Mouse (Mus musculus) embryonic fibroblast, embryonic 13.5 days (primary cell): Measurements from ENCODE around the gene Pde4dip. TPM values are rescaled to one million over a fixed set of nuclear protein-coding genes. Genes with fewer than 3 reads are reported as not detected.

Experiments used
- H3K27ac ChIP-seq: 2 replicates; pipeline ENCODE4 v1.5.1; 2012; ENCODE audit warnings: low read length, control low read depth, inconsistent platforms; ENCODE audit not compliant: insufficient read depth
- H3K4me1 ChIP-seq: 2 replicates; pipeline ENCODE4 v1.6.1; 2011; ENCODE audit warnings: low read length; ENCODE audit not compliant: control insufficient read depth, insufficient read depth
- H3K4me3 ChIP-seq: 2 replicates; pipeline ENCODE4 v1.5.1; 2011; ENCODE audit warnings: mild to moderate bottlenecking, control low read depth, low read length; ENCODE audit not compliant: insufficient read depth
- CTCF ChIP-seq: IDR thresholded peaks from 2 replicates; pipeline ENCODE4 v1.5.1; 2011; ENCODE audit warnings: mild to moderate bottlenecking, control low read depth, low read length, moderate library complexity, borderline replicate concordance; ENCODE audit not compliant: insufficient read depth
- POLR2A ChIP-seq: IDR thresholded peaks from 2 replicates; pipeline ENCODE4 v1.6.1; 2011; ENCODE audit warnings: low read depth, mild to moderate bottlenecking, control low read depth, low read length, moderate library complexity
- polyA plus RNA-seq: library from polyadenylated mRNA; stranded (reverse); fragments of >200 nt; gene quantifications from 2 replicates; pipeline ENCODE4 v1.2.4, GENCODE M21; 2011; ENCODE audit warnings: low read depth; ENCODE audit not compliant: missing spikeins, insufficient read length

Pde4dip gene
- polyA plus RNA-seq, 1 experiment, result 43.1 TPM

GRCm38 (mm10) chr3:97789317-97789716 lies 99.2 kb downstream of the Pde4dip start:
- Histone ChIP-seq H3K4me1 (no peaks in the 10 kb centered on the region), H3K27ac (no peak overlapping the region), H3K4me3 (no peak overlapping the region)
- TF ChIP-seq CTCF (no peak), POLR2A (no peak)

GRCm38 (mm10) chr3:97776195-97776594 lies 112.3 kb downstream of the Pde4dip start:
- no peak overlapping the region for H3K4me3 ChIP-seq
- peak overlapping the region; percentile 40; the same call in 1 of the 2 replicates for H3K27ac ChIP-seq
- H3K4me1 ChIP-seq, result no peaks in the 10 kb centered on the region
- TF ChIP-seq POLR2A (no peak), CTCF (no peak)

GRCm38 (mm10) chr3:97775742-97776141 lies 112.8 kb downstream of the Pde4dip start:
- no peak overlapping the region for H3K4me3 ChIP-seq
- H3K27ac ChIP-seq, result no peak overlapping the region
- H3K4me1 ChIP-seq, result no peaks in the 10 kb centered on the region
- TF ChIP-seq CTCF (no peak), POLR2A (no peak)

GRCm38 (mm10) chr3:97774861-97775260 lies 113.6 kb downstream of the Pde4dip start:
- TF ChIP-seq POLR2A, result no peak
- TF ChIP-seq CTCF, result no peak

GRCm38 (mm10) chr3:97767771-97768762 lies 120.4 kb downstream of the Pde4dip start:
- no peaks in the 10 kb centered on the region; the same call in 1 of the 2 replicates for H3K4me1 ChIP-seq
- H3K27ac ChIP-seq, result peak overlapping the region; percentile 95
- TF ChIP-seq CTCF, result peak; percentile 60; the same call in 1 of the 2 replicates
- peak; percentile 74 for TF ChIP-seq POLR2A
- peak overlapping the region; percentile 68 for H3K4me3 ChIP-seq

More at GRCm38 (mm10) chr3:97774861-97775260, 113.6 kb downstream of the Pde4dip start:
- Histone ChIP-seq H3K4me1 (no peaks in the 10 kb centered on the region), H3K4me3 (no peak overlapping the region), H3K27ac (no peak overlapping the region)

- TF ChIP-seq CTCF (no peak), POLR2A (no peak)
- Histone ChIP-seq H3K4me1 (peaks cover 2% of the 10 kb centered on the region; the same call in 1 of the 2 replicates), H3K4me3 (peak overlapping the region; percentile 68), H3K27ac (peak overlapping the region; percentile 85)
These were observed 121.3 kb downstream of the Pde4dip start for GRCm38 (mm10) chr3:97767041-97767770.

GRCm38 (mm10) chr3:97766459-97766858 lies 122.0 kb downstream of the Pde4dip start:
- no peak overlapping the region for H3K27ac ChIP-seq
- peaks cover 2% of the 10 kb centered on the region; the same call in 1 of the 2 replicates for H3K4me1 ChIP-seq
- no peak for TF ChIP-seq POLR2A
- TF ChIP-seq CTCF, result no peak

GRCm38 (mm10) chr3:97764152-97764551 lies 124.4 kb downstream of the Pde4dip start:
- H3K4me3 ChIP-seq, result no peak overlapping the region
- H3K4me1 ChIP-seq, result peaks cover 2% of the 10 kb centered on the region; the same call in 1 of the 2 replicates

More at GRCm38 (mm10) chr3:97766459-97766858, 122.0 kb downstream of the Pde4dip start:
- H3K4me3 ChIP-seq, result peak overlapping the region; percentile 68

GRCm38 (mm10) chr3:97761951-97762350 lies 126.6 kb downstream of the Pde4dip start:
- Histone ChIP-seq H3K27ac (no peak overlapping the region), H3K4me1 (peaks cover 2% of the 10 kb centered on the region; the same call in 1 of the 2 replicates), H3K4me3 (no peak overlapping the region)
- TF ChIP-seq POLR2A (no peak), CTCF (no peak)

More at GRCm38 (mm10) chr3:97764152-97764551, 124.4 kb downstream of the Pde4dip start:
- no peak overlapping the region for H3K27ac ChIP-seq
- no peak for TF ChIP-seq POLR2A
- TF ChIP-seq CTCF, result no peak
